Mouse (Mus musculus): Measurements from ENCODE around the gene Syngap1.
"Not testable (repeated sequence)": the region's sequence is repeated elsewhere in the genome, so short reads cannot be mapped to it uniquely, and the experiment has no call there.

Gene Syngap1

DNA sequence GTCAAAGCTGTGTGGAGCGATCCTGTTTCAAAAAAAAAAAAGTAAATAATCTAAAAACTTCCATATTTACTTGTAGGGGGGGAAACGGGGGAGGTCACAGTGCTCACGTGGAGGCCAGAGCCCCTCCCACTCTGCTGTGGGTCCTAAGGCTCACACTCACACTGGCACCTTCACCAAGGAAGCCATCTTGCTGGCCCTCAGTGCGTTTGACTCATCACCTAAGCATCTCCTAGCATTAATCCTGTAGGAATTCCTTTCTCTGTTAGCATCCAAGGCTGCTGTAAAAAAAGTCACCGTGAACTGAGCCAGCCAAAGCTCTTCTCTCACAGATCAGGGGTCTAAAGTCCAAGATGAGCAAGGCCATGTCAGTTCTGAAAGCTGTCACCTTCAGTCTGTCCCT is 15.3 kb downstream of the Syngap1 start:
- DNase-seq (ENCODE audit: low spot score): no peak

DNA sequence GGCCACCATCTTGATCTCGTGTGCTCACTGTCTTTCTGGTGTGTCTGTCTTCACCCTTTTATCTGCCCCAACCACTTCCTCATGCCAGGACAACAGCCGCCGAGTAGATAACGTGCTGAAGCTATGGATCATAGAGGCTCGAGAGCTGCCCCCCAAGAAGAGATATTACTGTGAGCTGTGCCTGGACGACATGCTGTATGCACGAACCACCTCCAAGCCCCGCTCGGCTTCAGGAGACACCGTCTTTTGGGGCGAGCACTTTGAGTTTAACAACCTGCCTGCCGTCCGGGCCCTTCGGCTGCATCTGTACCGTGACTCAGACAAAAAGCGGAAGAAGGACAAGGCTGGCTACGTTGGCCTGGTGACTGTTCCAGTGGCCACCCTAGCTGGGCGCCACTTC is 15.8 kb downstream of the Syngap1 start:
- DNase-seq (ENCODE audit: low spot score): no peak

DNA sequence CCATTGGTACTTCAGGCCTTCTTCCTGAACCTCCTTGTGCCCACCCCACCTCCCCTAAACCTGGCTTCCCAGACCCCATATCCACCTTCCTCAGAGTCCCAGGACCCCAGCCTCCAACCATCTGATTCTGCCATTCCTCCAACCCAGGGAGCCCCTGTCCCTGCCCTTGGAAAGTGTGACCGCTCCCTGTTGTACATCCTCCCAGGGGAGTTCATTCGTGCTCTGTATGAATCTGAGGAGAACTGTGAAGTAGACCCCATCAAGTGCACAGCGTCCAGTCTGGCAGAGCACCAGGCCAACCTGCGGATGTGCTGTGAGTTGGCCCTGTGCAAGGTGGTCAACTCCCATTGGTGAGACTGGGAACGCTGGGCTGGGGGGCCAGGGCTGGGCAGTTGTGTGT is 16.8 kb downstream of the Syngap1 start:
- no peak for DNase-seq (ENCODE audit: low spot score)

DNA sequence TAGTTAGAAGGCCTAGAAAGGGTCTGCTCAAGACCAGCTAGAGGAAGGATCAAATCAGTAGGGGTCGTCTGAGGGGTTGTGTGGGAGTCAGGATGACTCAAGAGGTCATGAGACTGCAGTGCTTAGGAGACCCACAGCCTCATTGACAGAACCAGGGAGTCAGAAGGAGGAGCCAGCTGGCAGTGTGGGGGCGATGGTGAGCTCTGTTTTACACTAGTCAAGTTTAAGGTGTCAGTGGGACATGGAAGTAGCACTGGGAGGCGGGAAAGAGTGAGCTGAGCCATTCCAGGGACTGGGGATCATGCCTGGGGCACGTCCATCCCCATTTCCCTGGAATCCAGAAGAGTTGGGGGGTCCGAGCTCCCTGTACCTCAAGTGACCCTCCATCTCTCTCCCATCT is 17.8 kb downstream of the Syngap1 start:
- no peak for DNase-seq (ENCODE audit: low spot score)

DNA sequence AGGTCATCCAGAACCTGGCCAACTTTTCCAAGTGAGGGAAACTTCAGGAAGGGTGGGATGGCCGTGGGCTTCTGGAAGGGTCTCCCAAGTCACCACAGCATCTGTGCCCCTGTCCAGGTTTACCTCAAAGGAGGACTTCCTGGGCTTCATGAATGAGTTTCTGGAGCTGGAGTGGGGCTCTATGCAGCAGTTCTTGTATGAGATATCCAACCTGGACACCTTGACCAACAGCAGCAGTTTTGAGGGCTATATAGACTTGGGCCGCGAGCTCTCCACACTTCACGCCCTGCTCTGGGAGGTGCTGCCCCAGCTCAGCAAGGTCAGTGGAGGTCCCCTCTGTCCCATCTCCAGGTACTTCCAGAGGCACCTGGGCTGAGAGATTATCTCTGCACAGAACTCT is 18.8 kb downstream of the Syngap1 start:
- DNase-seq (ENCODE audit: low spot score): no peak

DNA sequence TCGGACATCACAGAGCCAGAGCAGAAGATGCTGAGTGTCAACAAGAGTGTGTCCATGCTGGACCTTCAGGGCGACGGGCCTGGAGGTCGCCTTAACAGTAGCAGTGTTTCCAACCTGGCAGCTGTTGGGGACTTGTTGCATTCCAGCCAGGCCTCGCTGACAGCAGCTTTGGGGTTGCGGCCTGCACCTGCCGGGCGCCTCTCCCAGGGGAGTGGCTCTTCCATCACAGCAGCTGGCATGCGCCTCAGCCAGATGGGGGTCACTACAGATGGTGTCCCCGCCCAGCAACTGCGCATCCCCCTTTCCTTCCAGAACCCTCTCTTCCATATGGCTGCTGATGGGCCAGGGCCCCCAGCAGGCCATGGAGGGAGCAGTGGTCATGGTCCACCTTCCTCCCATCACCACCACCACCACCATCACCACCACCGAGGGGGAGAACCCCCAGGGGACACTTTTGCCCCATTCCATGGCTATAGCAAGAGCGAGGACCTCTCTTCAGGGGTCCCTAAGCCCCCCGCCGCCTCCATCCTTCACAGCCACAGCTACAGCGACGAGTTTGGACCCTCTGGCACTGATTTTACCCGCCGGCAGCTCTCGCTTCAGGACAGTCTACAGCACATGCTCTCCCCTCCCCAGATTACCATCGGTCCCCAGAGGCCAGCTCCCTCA is 20.7 kb downstream of the Syngap1 start:
- no peak for DNase-seq (ENCODE audit: low spot score)

DNA sequence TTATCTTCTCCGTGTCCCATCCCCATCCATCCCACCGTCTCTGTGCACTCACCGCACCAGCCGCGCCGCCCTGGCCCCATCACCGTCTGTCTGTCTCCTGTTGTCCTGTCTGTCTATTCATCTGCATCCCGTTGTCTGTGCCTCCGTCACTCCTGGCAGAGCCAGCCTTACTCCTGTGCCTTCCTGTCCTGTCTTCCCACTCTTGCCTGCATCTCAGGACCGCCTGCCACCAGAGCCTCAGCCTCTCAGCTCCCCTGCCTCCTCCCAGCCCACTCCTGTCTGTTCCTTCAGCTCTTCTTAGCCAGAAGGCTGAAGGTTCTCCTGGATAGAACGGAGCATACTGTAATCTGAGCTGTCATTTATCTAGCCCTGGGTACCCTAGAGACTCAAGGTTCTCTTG is 25.9 kb downstream of the Syngap1 start:
- DNase-seq (ENCODE audit: low spot score): no peak

DNA sequence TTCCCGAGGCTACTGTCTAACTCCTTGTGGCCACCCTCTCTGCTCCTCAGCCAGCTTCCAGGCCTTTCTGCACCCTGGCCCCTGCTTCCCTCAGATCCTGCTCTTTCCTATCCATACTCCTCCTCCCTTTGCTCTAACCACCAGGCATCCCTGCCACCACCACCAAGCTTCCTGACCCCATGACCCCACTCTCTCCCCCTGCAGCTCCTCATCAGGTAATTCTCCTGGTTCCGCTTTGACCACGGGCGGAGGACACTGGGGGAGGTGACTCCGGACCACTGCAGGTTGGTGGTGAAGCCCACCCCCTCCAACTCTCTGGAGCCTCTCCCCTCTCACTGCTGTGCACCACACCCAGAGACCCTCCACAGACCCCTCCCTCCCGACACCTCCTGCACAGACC is 26.4 kb downstream of the Syngap1 start:
- no peak for DNase-seq (ENCODE audit: low spot score)

DNA sequence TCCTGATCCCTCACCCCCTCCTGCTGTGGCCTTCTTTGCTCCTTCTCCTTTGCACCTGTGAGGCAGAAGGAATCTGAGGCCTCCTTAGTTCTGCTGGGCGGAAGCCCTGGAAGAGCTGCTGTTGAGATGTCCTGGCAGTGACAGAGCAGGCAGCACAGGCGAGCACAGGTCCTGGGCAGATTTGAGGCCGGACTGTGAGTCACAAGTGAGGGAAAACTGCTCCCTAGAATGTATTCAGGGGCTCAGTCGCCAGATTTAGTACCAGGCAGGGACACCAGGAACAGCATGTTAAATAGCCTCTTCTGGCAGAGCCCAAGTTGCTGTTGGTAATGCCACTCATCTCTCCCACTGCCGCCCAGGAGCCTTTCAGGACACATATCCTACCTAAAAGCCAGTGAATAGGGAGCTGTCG is 27.2 kb downstream of the Syngap1 start:
- no peak for DNase-seq (ENCODE audit: low spot score)

DNA sequence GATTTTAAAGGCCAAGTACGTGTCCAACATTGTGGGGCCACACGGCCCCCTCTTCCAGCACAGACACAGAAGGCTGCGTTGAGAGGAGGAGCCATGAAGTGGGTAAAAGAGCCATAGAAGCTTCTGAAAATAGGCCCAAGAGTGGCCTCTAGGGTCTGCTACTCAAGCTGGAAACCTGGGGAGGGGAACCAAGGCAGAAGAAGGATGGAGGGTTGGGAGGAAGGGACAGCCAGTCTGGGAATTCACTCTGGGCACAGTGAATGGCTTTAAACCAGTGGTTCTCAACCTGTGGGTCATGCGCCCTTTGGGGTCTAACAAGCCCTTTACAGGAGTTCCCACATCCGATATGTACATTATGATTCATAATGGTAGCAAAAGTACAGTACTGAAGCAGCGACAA is 28.2 kb downstream of the Syngap1 start:
- DNase-seq (ENCODE audit: low spot score): no peak

DNA sequence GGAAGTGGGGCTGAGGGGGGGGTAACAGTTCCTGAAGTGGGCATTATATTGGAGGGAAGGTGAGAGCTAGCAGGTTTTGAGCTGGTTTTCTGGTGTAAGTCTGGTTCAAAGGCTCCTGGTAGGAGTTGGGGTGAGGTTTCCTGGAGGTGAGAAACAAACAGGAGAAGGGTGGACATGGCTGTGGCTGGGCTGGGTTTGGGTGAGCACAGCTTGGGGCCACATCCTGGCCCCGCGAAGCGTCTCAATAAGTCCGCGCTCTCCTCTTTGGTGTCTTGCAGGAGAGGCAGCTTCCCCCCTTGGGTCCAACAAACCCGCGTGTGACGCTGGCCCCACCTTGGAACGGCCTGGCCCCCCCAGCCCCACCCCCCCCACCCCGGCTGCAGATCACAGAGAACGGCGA is 29.2 kb downstream of the Syngap1 start:
- no peak for DNase-seq (ENCODE audit: low spot score)

DNA sequence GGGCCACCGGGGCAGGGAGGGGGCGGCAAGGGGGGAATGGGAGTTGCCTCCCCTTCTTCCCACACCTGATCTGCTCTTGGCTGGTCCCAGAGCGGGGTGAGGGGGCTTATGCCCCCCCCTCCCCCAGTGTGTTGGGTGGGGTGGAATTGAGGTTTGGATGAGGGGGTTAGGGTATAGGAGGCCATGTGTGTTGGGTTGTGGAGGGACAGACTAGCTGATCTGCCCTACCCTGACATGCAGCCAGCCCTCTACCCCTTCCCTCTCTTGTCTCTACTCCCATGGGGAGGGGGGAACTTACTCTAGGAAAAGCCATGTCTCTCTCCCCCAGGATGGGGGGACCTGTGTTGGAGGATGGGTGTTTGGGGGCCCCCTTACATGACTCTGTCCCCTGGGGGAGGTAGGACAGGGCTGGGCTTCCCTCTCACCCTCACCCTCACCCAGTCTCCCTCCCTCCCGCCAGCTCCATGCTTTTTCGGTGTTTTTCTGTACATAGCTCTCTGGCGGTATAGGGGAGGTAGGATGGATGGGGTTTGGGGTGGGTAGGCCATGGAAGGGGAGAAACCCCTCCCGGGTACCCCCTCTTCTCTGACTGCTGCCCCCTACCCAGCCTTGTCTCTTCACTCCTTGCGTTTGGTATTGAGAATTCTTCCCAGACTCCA is 30.3 kb downstream of the Syngap1 start:
- DNase-seq (ENCODE audit: low spot score): no peak

DNA sequence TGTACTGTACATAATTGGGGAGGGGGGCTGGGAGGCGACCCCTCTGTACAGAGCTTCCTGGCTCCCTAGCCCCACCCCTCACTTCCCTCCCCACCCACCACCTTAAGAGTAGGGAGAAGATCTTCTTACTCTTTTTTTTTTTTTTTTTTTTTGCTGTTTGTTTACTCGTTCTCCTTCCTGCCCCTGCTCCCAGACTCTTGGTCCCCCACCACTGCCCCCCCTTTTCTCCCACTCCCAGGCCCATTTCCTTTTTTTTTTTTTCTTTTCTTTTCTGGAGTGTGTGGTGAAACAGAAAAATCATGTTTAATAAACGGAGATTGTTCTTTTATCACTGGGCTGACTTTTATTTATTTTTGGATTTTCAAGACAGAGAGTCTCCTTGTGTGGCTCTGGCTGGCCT is 31.1 kb downstream of the Syngap1 start:
- no peak for DNase-seq (ENCODE audit: low spot score)

DNA sequence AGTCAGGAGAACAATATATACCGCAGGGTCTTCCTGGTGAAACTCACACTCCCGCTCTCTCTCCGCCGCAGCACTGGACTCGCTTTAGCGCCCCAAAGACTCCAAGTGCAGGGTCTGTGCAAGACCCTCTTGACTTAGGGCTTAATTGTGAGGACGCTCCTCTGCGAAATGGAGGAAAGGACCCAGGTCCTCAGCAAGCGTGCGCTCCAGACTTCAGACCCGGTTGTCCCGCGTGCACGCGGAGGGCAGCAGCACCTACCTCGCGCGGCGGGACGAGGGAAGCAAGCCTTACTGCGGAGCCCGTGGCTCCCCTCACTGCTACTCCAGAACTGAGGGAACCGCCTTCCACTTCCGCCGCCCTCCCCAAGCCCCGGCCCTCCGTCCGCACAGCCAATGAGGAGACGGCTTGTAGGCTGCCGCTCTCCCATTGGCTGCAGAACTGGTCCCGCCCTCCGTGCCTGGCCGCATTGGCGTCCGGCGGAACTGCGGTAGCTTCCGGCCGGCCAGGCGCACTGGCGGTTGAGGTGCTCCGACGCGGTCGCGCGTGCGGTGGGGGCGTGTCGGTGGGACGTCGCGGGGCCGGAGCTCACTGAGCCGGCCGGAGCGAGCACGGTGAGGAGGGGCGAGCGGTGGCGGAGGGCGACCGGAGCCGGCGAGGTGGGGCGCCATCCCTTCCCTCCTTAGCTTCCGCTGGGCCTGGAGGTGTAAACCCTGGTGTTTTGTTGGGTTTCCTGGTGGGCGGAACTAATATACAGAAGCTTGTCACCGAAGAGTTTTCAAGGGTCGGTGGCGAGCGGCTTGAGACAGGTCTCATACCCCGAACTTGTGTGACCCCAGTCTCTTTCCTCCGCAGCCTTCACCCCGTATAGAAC is 31.9 kb downstream of the Syngap1 start, which contains the start of gene Zbtb9:
Zbtb9 (plus strand) TSS at position 465 of the 872 bp plus-strand sequence.
- DNase-seq (ENCODE audit: low spot score): peak; percentile 96

DNA sequence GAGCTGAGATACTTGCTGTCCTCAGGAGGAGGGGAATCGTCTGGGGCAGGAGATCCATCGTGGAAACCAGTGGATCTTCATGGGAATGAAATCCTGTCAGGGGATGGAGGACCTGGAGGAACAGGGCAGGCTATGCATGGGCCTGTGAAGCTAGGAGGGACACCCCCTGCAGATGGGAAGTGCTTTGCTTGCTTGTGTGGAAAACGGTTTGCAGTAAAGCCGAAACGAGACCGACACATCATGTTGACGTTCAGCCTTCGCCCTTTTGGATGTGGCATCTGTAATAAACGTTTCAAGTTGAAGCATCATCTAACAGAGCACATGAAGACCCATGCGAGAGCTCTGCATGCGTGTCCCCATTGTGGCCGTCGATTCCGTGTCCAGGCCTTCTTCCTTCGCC is 33.5 kb downstream of the Syngap1 start:
- DNase-seq (ENCODE audit: low spot score): no peak

DNA sequence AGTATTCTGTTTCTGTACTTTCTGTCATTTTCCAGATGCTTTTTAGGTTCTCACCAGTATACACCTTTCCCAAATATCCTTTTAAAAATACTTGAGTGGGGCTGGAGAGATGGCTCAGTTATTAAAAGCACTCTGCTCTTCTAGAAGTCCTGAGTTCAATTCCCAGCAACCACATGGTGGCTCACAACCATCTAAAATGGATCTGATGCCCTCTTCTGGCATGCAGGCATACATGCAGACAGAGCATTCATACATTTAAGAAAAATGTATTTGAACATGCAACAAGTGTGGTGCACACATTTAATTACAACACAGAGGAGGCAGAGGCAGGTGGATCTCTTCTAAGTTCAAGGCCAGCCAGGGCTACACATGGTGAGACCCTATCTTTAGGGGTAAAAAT is 34.4 kb downstream of the Syngap1 start:
- DNase-seq (ENCODE audit: low spot score): no peak

DNA sequence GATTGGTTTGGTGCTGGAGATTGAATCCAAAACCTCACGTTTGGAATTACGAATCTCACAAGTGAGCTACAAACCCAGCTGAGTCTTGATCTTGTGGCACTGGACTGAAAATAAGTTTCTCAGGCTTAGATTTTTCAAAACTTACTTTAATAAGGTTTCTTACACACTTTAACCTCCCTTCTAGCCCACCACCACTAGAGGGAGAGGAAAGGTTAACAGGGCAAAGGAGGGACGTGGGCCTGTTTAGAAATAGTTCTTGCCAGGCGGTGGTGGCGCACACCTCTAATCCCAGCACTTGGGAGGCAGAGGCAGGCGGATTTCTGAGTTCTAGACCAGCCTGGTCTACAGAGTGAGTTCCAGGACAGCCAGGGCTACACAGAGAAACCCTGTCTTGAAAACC is 36.3 kb downstream of the Syngap1 start:
- not testable (repeated sequence) for DNase-seq (ENCODE audit: low spot score)

DNA sequence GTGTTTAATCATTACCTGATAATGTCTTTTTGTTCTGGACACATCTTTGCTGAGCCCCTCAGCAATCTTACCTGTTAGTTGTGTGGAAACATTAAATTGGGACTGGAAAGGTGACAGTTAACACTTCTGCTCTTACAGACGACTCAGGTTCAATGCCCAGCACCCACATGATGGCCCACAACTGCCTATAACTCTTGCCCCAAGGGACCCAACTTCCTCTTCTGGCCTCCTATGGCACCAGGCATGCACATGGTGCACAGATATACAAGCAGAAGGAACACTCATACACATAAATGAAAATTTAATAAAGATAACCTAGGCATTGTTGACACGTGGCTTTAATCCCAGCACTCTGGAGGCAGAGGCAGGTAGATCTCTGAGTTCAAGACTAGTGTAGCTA is 38.4 kb downstream of the Syngap1 start:
- no peak for DNase-seq (ENCODE audit: low spot score)

DNA sequence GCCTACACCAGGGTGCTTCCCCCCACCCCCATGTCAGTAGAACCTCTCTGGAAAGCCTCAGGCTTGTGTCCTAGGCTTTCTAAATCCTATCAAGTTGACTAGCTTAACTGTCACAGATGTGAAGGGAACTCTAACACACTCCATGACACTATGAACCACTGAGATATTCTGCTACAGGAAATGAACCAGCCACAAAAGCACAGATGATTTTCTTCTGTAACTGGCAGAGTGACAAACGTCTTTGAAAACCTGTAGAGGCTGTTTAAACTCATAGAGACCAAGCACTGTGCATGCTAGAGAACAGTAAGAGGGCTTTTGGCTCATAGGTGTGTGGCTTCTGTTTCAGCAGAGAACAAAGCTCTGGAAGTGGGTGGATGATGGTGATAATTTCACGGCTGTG is 40.0 kb downstream of the Syngap1 start:
- DNase-seq (ENCODE audit: low spot score): no peak

DNA sequence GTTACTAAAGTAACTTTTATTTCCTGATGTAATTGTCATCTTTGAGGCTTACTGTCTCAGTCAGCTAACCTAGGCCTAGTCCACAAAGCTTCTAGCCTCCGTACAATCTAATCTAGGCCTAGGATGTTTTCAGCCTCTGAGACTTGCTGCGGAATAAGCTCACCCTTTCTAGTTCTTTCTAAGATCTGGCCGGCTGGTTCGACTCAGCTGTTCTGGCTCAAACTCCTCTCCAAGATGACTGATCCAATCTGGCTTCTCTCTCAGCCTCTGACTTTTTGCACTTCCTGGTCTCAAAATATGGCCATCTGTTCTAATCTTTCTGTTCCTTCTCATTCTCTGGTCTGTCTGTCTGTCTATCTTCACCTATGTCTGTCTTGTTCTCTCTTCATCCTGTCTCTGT is 42.3 kb downstream of the Syngap1 start:
- DNase-seq (ENCODE audit: low spot score): no peak

DNA sequence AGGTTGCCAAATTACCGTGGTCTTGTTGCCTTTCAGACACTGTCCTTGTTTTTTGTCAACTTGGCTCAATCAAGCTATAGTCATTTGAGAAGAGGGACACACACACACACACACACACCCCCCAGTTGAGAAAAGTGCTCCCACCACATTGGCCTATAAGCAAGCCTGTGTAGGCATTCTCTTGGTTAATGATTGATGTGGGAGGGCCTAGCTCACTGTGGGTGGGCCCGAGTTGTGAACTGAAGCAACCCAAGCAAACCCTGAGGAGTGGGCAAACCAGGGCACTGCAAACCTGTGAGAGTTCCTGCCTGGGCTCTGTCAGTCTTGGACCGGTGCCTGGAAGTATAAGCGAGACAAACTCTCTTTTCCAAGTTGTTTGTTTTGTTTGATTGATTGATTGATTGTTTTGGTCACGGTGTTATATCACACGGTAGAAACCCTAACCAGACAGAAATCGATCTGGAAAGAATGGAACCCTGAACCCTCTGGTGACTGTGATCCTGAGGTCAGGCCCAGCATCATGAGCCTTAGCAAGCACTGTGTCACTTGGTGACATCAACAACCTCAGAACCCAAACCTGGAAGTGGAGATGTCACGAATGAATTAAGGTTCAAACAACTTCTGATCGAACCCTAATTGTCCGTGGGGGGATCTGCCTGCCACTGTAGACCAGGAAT is 44.6 kb downstream of the Syngap1 start:
- no peak for DNase-seq (ENCODE audit: low spot score)

DNA sequence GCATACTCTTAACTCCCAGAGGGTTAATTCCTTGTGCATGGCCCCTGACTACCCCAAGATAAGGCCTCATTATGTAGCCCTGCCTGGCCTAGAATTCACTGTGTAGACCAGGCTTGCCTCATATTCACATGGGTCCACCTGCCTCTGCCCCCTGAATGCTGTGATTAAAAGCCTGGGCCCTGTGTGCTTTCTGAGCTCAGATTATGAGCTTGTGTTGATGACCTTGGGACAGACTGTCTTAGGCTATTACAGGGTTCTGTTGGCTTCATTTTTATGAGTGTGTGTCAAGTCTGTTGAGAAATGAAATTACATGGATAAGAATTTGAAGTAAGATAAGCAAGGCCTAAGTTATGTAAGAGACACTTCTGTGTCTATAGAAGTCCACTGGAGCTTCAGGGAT is 49.5 kb downstream of the Syngap1 start:
- no peak for DNase-seq (ENCODE audit: low spot score)

DNA sequence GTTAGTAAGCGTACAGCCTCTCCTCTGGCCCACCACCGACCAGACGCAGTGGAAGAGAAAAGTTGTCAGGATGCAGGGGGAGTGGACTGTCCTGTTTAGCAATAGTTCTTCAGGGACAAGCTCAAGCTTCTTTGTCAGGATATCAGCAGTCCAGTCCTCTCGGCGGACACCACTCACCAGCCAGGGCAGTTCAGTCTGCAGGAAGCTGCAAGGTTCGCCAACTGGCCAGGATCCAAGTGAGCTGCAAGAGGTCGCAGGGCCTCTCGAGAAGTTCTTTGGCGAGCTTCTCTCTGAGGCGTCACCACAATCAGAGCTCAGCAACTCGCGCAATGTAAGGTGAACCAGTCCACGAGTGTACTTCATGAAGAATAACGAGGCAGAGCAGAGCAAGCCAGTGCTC is 53.4 kb downstream of the Syngap1 start:
- DNase-seq (ENCODE audit: low spot score): peak; percentile 79

Data from testis, postnatal 10 days (tissue).